Mouse (Mus musculus) central nervous system, embryonic 11.5 days (tissue): ENCODE results near the gene Pgr. TPM values are rescaled to one million over a fixed set of nuclear protein-coding genes. Genes with fewer than 3 reads are reported as not detected.

Experiments
- polyA plus RNA-seq: library from polyadenylated mRNA; depleted of rRNA; stranded (reverse); fragments of >200 nt; gene quantifications from 2 replicates; pipeline ENCODE4 v1.2.3, GENCODE M21; 2012; rRNA removed

The Pgr gene
- 0.14 and 0.17 TPM in 2 replicates for polyA plus RNA-seq

GRCm38 (mm10) chr9:8899616-8900202 is at the start of gene Pgr:
Pgr (plus strand) TSS chr9:8899833.

GRCm38 (mm10) chr9:8971491-8971890 is 71.9 kb downstream of the Pgr start, which contains the start of gene Gm16485:
Gm16485 (plus strand) TSS chr9:8971791.

Other genes starting within 250 kb of the Pgr start
- 0.12 TPM in 2 replicates for gene Gm16485, start 72.0 kb downstream of the Pgr start, polyA plus RNA-seq